13 mouse cellular contexts compared by ENCODE assay signal in genomic region chr4:40873320-40873719, GRCm38 (mm10). TPM values are rescaled to one million over a fixed set of nuclear protein-coding genes. Genes with fewer than 3 reads are reported as not detected.
DNase-seq lines count a peak whose midpoint lies in the region; ATAC-seq lines count a peak whose summit lies in the region.
"Had no signal": no experiment of that assay in that cellular context is flagged by ENCODE, and none has a peak within 500 bp of the region (broad histone marks: within the 10 kb centered on the region; RNA-seq: fewer than 3 reads in every experiment).

No protein-coding gene starts in this region.

- no peak for ATAC-seq in neural tube, embryonic 15.5 days (ENCODE audit: low FRiP score)
- ATAC-seq in stomach, embryonic 16.5 days (ENCODE audit: insufficient read depth, low FRiP score): no peak

- peak; percentile 17 to 19 for DNase-seq in cerebellum, postnatal 25 days
- no peak for DNase-seq in cerebellum, adult 9-10 months
- DNase-seq in neural tube, embryonic 10.5 days (ENCODE audit: extremely low spot score, low spot score): no peak
- DNase-seq in heart, postnatal 4 days: peak; percentile 52
- DNase-seq in frontal cortex, postnatal 25 days (ENCODE audit: low spot score in 2 of 2): no peak
- no peak for DNase-seq in T-cell, adult 2 months (ENCODE audit: low spot score)

- peaks cover 21% of the 10 kb centered on the region for H3K4me1 ChIP-seq in neural tube, embryonic 15.5 days
- peaks cover 38% of the 10 kb centered on the region for H3K4me1 ChIP-seq in stomach, embryonic 16.5 days (ENCODE audit: control insufficient read depth, insufficient read depth, low read length)

- no peaks in the 10 kb centered on the region for H3K27me3 ChIP-seq in neural tube, embryonic 15.5 days (replicated peaks)
- H3K27me3 ChIP-seq in stomach, embryonic 16.5 days (ENCODE audit: control insufficient read depth, insufficient read depth, low read length): no peaks in the 10 kb centered on the region
- H3K27me3 ChIP-seq: hindbrain, embryonic 15.5 days had no signal

- 83% methylated on average over 2 of the region's 2 CpGs for WGBS in neural tube, embryonic 15.5 days
- 49% methylated on average over 2 of the region's 2 CpGs for WGBS in stomach, embryonic 16.5 days

- no peak overlapping the region for H3K4me2 ChIP-seq in neural tube, embryonic 15.5 days
- H3K4me2 ChIP-seq in stomach, embryonic 16.5 days (ENCODE audit: low read depth, low read length): no peak overlapping the region
- H3K4me2 ChIP-seq: hindbrain, embryonic 15.5 days had no signal

- H3K36me3 ChIP-seq in neural tube, embryonic 15.5 days: no peaks in the 10 kb centered on the region
- H3K36me3 ChIP-seq in stomach, embryonic 16.5 days (ENCODE audit: control insufficient read depth, insufficient read depth, low read length): no peaks in the 10 kb centered on the region
- H3K36me3 ChIP-seq: hindbrain, embryonic 15.5 days; midbrain, embryonic 10.5 days had no signal

- H3K27ac ChIP-seq in neural tube, embryonic 15.5 days (replicated peaks): peak overlapping the region; percentile 10; the same call in 1 of the 2 replicates
- peak overlapping the region; percentile 86 for H3K27ac ChIP-seq in stomach, embryonic 16.5 days (ENCODE audit: low read length)
- H3K27ac ChIP-seq: midbrain, embryonic 10.5 days had no signal

- no peak overlapping the region for H3K9ac ChIP-seq in neural tube, embryonic 15.5 days (replicated peaks)
- no peak overlapping the region; the same call in 1 of the 2 replicates for H3K9ac ChIP-seq in stomach, embryonic 16.5 days (ENCODE audit: low read length)
- H3K9ac ChIP-seq: hindbrain, embryonic 15.5 days had no signal

- H3K4me3 ChIP-seq in neural tube, embryonic 15.5 days (replicated peaks): no peak overlapping the region
- no peak overlapping the region for H3K4me3 ChIP-seq in stomach, embryonic 16.5 days (replicated peaks; ENCODE audit: low read length)
- H3K4me3 ChIP-seq: hindbrain, embryonic 15.5 days; midbrain, embryonic 10.5 days had no signal

- no peaks in the 10 kb centered on the region for H3K9me3 ChIP-seq in neural tube, embryonic 15.5 days (replicated peaks)
- no peaks in the 10 kb centered on the region for H3K9me3 ChIP-seq in stomach, embryonic 16.5 days (replicated peaks; ENCODE audit: control insufficient read depth, low read length)
- H3K9me3 ChIP-seq: hindbrain, embryonic 15.5 days; midbrain, embryonic 10.5 days had no signal

RNA-seq across cellular contexts. Expression of gene B4galt1, which starts 19.5 kb away (rescaled TPM):
- polyA plus RNA-seq in neural tube, embryonic 15.5 days (2015; fragmentation: Nextera tagmentation; extraction: Ambion mirVana): 8.8 and 16.6 TPM in 2 replicates
- total RNA-seq in heart, postnatal 4 days (2021): 10 to 100 TPM; 92.2 to 93.6 TPM
- polyA plus RNA-seq in stomach, embryonic 16.5 days (2015; fragmentation: Nextera tagmentation; extraction: Ambion mirVana): 50.1 and 51.2 TPM in 2 replicates

RNA-seq across cellular contexts. Expression of gene Spink4, which starts 46.5 kb away (rescaled TPM):
- 4.2 TPM in 1 of 2 replicates, not detected in the other for polyA plus RNA-seq in neural tube, embryonic 15.5 days (2015; fragmentation: Nextera tagmentation; extraction: Ambion mirVana)
- 1 to 10 TPM; 2.7 to 2.8 TPM for total RNA-seq in heart, postnatal 4 days (2021)
- polyA plus RNA-seq in stomach, embryonic 16.5 days (2015; fragmentation: Nextera tagmentation; extraction: Ambion mirVana): 36.1 and 40.3 TPM in 2 replicates
- total RNA-seq: left cerebral cortex, adult 18-20 months; neutrophil, adult 5-6 weeks had no signal
- polyA plus RNA-seq: forebrain, embryonic 11.5 days; hindbrain, embryonic 15.5 days; midbrain, embryonic 10.5 days had no signal

Comparison
In these comparisons a context has a peak if more than half of its experiments do, and no peak if none do; other contexts are left out.
1. DNase-seq: peak in cerebellum, postnatal 25 days (2 of 2) and heart, postnatal 4 days (single experiment); none in cerebellum, adult 9-10 months (single experiment), neural tube, embryonic 10.5 days (single experiment), frontal cortex, postnatal 25 days (0 of 2) and T-cell, adult 2 months (single experiment).